Mouse (Mus musculus) liver, embryonic 15.5 days (tissue): ENCODE measurements at regions not wholly inside any gene's neighbourhood (a gene's known extent, or its start where the extent isn't known, plus 50 kb on each side); places are given as distances from the start of the nearest gene placed in this dataset.

Experiments used
- ATAC-seq: fragments of 200-750 bp; cut with Nextera tagmentation; 2 replicates; pipeline ENCODE4 v1.8.0; 2017; ENCODE audit warnings: moderate number of reproducible peaks, mild to moderate bottlenecking, moderate library complexity; ENCODE audit not compliant: insufficient read depth
- H3K27ac ChIP-seq: fragments of 300-500 bp; sonication (generic); replicated peaks from 2 replicates; pipeline ENCODE4 v1.5.1; 2015; ENCODE audit warnings: mild to moderate bottlenecking, inconsistent platforms
- H3K27me3 ChIP-seq: fragments of 300-500 bp; sonication (generic); 2 replicates; pipeline ENCODE4 v1.6.1; 2015; ENCODE audit warnings: mild to moderate bottlenecking, inconsistent platforms
- H3K36me3 ChIP-seq: fragments of 300-500 bp; sonication (generic); replicated peaks from 2 replicates; pipeline ENCODE4 v1.6.1; 2015; ENCODE audit warnings: moderate library complexity, mild to moderate bottlenecking, inconsistent platforms
- H3K4me1 ChIP-seq: fragments of 300-500 bp; sonication (generic); replicated peaks from 2 replicates; pipeline ENCODE4 v1.6.1; 2015; ENCODE audit warnings: inconsistent platforms
- H3K4me2 ChIP-seq: fragments of 300-500 bp; sonication (generic); 2 replicates; pipeline ENCODE4 v1.6.1; 2015; ENCODE audit warnings: moderate library complexity, mild to moderate bottlenecking, inconsistent platforms
- H3K4me3 ChIP-seq: fragments of 300-500 bp; sonication (generic); replicated peaks from 2 replicates; pipeline ENCODE4 v1.5.1; 2015; ENCODE audit warnings: mild to moderate bottlenecking, inconsistent platforms
- H3K9ac ChIP-seq: fragments of 300-500 bp; sonication (generic); 2 replicates; pipeline ENCODE4 v1.6.1; 2015; ENCODE audit warnings: moderate library complexity, mild to moderate bottlenecking, inconsistent platforms
- H3K9me3 ChIP-seq: fragments of 300-500 bp; sonication (generic); replicated peaks from 2 replicates; pipeline ENCODE4 v1.6.1; 2016; ENCODE audit warnings: inconsistent platforms
- WGBS: fragments of 180-500 bp; shearing (Covaris S2); methylation state at CpG from one replicate; pipeline ENCODE4 v1.1.7; 2015; ENCODE audit warnings: mixed read lengths; ENCODE audit not compliant: insufficient replicate concordance; 5-methylcytosine and 5-hydroxymethylcytosine counted together

GRCm38 (mm10) chr6:117625716-117626115 is 215.3 kb upstream of the Zfp637 start:
- H3K4me2 ChIP-seq: no peak overlapping the region
- 51% methylated on average over 5 of the region's 5 CpGs for WGBS
- no peak overlapping the region for H3K27ac ChIP-seq

DNA sequence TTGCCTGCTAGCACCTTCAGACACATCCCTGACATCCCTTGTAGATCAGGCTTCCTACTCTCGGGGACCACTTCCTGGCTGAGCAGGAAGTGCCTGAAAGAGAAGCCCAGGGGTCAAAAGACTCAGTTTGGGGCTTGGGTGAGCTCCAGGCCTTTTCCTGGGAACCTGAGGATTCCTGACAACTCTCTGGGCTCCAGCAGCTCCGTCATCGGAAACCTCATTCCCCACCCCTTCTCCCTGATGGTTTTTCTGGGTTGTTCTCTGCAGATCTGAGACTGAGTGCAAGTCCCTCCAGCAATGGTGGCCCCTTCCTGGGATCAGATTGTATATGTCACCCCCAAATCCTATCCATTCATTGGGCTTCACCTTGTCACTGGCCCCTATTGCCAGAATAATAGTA is 213.5 kb upstream of the Zfp637 start:
- no peaks in the 10 kb centered on the region for H3K4me1 ChIP-seq
- ATAC-seq: no peak
- H3K27me3 ChIP-seq: no peaks in the 10 kb centered on the region
- H3K9ac ChIP-seq: no peak overlapping the region
- no peak overlapping the region for H3K4me2 ChIP-seq
- no peak overlapping the region for H3K27ac ChIP-seq
- H3K9me3 ChIP-seq: no peaks in the 10 kb centered on the region
- WGBS: 51% methylated on average over 3 of the region's 3 CpGs
- no peaks in the 10 kb centered on the region for H3K36me3 ChIP-seq
- H3K4me3 ChIP-seq: no peak overlapping the region

More at GRCm38 (mm10) chr6:117625716-117626115, 215.3 kb upstream of the Zfp637 start:
- ATAC-seq: no peak
- Histone ChIP-seq H3K4me3 (no peak overlapping the region), H3K4me1 (no peaks in the 10 kb centered on the region), H3K36me3 (no peaks in the 10 kb centered on the region), H3K9ac (no peak overlapping the region), H3K27me3 (no peaks in the 10 kb centered on the region), H3K9me3 (no peaks in the 10 kb centered on the region)

GRCm38 (mm10) chr6:117646628-117647027 is 194.4 kb upstream of the Zfp637 start:
- H3K4me2 ChIP-seq: no peak overlapping the region
- H3K9ac ChIP-seq: no peak overlapping the region
- H3K27me3 ChIP-seq: no peaks in the 10 kb centered on the region
- no peaks in the 10 kb centered on the region for H3K36me3 ChIP-seq
- ATAC-seq: no peak
- H3K4me3 ChIP-seq: no peak overlapping the region
- no peaks in the 10 kb centered on the region for H3K4me1 ChIP-seq
- 66% methylated on average over 8 of the region's 8 CpGs for WGBS
- H3K9me3 ChIP-seq: no peaks in the 10 kb centered on the region
- no peak overlapping the region for H3K27ac ChIP-seq

DNA sequence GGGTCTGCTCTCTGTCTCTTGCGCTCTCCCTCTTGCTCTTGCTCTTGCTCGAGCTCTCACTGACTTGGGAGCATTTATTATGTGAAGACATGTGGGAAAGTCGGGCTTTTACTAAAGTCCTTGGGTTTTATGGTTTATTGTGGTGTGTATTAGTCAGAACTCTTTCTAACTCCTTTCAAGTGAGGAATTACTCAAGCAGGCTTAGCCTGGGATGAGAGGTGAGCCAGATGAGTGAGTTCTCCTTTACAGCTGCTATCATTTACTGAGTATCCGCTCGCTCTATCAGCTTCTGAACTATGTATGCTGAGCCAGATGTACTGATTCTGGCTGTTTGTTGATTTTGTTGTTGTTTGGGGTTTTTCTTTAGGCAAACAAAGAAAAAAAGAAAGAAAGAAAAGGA is 190.4 kb upstream of the Zfp637 start:
- H3K27me3 ChIP-seq: no peaks in the 10 kb centered on the region
- no peaks in the 10 kb centered on the region for H3K36me3 ChIP-seq
- no peak overlapping the region for H3K27ac ChIP-seq
- no peak for ATAC-seq
- no peaks in the 10 kb centered on the region for H3K4me1 ChIP-seq
- no peak overlapping the region for H3K9ac ChIP-seq
- H3K4me3 ChIP-seq: no peak overlapping the region
- WGBS: 63% methylated on average over 5 of the region's 5 CpGs
- no peaks in the 10 kb centered on the region for H3K9me3 ChIP-seq
- H3K4me2 ChIP-seq: no peak overlapping the region

GRCm38 (mm10) chr6:117651551-117651950 is 189.4 kb upstream of the Zfp637 start:
- Histone ChIP-seq H3K27ac (no peak overlapping the region), H3K4me1 (no peaks in the 10 kb centered on the region), H3K9ac (no peak overlapping the region), H3K4me2 (no peak overlapping the region), H3K9me3 (no peaks in the 10 kb centered on the region), H3K4me3 (no peak overlapping the region), H3K27me3 (no peaks in the 10 kb centered on the region), H3K36me3 (no peaks in the 10 kb centered on the region)
- WGBS: 74% methylated on average over 4 of the region's 4 CpGs
- no peak for ATAC-seq

GRCm38 (mm10) chr6:117652012-117652411 is 189.0 kb upstream of the Zfp637 start:
- H3K27ac ChIP-seq: no peak overlapping the region

GRCm38 (mm10) chr6:117652917-117653316 is 188.1 kb upstream of the Zfp637 start:
- Histone ChIP-seq H3K4me2 (no peak overlapping the region), H3K9ac (no peak overlapping the region), H3K9me3 (no peaks in the 10 kb centered on the region), H3K4me3 (no peak overlapping the region), H3K36me3 (no peaks in the 10 kb centered on the region), H3K27me3 (no peaks in the 10 kb centered on the region), H3K4me1 (no peaks in the 10 kb centered on the region), H3K27ac (no peak overlapping the region)
- WGBS: 60% methylated on average over 9 of the region's 9 CpGs
- peak; percentile 75 for ATAC-seq

More at GRCm38 (mm10) chr6:117652012-117652411, 189.0 kb upstream of the Zfp637 start:
- ATAC-seq: no peak
- H3K9me3 ChIP-seq: no peaks in the 10 kb centered on the region
- H3K27me3 ChIP-seq: no peaks in the 10 kb centered on the region
- H3K4me1 ChIP-seq: no peaks in the 10 kb centered on the region
- no peak overlapping the region for H3K4me3 ChIP-seq
- WGBS: 22% methylated on average over 3 of the region's 3 CpGs
- no peaks in the 10 kb centered on the region for H3K36me3 ChIP-seq
- H3K4me2 ChIP-seq: no peak overlapping the region
- no peak overlapping the region for H3K9ac ChIP-seq

DNA sequence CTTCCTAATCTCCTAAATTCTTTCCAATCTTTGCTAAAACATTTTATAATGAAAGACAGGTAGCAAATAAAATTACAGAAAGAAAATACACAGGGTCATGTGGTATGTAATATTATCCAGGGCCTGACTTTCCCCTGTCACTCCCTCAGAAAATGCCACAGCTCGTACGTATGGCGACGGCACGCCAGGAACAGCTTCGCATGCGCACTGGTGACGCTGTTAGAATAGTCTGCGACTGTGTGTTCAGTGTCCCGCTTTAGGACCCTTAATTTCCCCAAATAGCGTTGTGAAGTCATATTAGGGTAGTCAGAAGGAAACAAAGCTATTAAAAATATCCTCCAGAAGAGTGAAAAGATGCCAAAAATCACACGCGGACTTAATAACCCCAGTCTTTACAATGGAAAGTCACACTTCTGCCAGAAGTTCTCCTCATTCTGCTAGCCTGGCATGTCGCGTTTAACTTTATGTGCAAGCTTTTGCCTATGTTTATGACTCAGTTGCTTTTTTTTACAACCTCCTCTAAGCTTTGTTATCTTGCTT is 187.0 kb upstream of the Zfp637 start:
- Histone ChIP-seq H3K4me3 (no peak overlapping the region), H3K9me3 (no peaks in the 10 kb centered on the region), H3K4me2 (no peak overlapping the region), H3K27ac (no peak overlapping the region), H3K27me3 (no peaks in the 10 kb centered on the region), H3K36me3 (no peaks in the 10 kb centered on the region), H3K9ac (no peak overlapping the region), H3K4me1 (no peaks in the 10 kb centered on the region)
- ATAC-seq: no peak
- 74% methylated on average over 15 of the region's 15 CpGs for whole genome bisulfite sequencing

DNA sequence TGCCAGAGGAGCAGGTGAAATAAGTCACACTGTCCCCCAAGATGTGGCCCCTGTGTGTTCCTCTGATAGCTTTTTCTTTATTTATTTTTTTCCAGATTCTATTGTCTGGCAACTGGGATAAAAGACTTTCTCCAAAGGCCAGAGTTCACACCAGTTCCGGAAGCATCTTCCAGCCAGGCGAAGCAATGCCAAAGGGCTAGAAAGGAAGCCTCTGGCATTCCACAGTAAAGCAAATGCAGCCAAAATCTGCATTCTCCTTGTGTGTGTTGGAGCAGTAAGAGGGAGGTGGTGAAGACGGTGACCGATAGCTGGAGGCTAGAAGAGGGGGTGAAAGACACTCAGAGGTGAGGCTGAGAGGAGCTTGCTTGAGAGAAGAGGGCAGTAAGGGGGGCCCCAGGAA is 185.0 kb upstream of the Zfp637 start:
- Histone ChIP-seq H3K27me3 (no peaks in the 10 kb centered on the region), H3K4me3 (no peak overlapping the region), H3K4me2 (no peak overlapping the region), H3K9me3 (no peaks in the 10 kb centered on the region), H3K4me1 (no peaks in the 10 kb centered on the region), H3K27ac (no peak overlapping the region), H3K9ac (no peak overlapping the region), H3K36me3 (no peaks in the 10 kb centered on the region)
- WGBS: 68% methylated on average over 4 of the region's 4 CpGs
- no peak for ATAC-seq

- WGBS: 0% methylated on average over 1 of the region's 1 CpGs
- Histone ChIP-seq H3K9me3 (no peaks in the 10 kb centered on the region), H3K36me3 (no peaks in the 10 kb centered on the region)
These were observed 180.4 kb upstream of the Zfp637 start for GRCm38 (mm10) chr6:117660576-117660975.

DNA sequence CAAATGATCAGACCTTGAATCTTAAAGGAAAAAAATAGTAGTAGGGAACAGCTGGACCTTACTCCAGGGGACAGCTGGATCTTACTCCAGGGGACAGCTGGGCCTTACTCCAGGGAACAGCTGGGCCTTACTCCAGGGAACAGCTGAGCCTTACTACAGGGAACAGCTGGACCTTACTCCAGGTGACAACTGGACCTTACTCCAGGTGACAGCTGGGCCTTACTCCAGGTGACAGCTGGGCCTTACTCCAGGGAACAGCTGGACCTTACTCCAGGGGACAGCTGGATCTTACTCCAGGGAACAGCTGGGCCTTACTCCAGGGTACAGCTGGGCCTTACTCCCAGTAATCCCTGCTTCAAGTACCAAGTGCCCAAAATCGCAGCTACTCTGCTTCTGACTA is 178.3 kb upstream of the Zfp637 start:
- no peaks in the 10 kb centered on the region for H3K4me1 ChIP-seq
- H3K4me2 ChIP-seq: no peak overlapping the region
- no peak overlapping the region for H3K9ac ChIP-seq
- ATAC-seq: no peak
- no peaks in the 10 kb centered on the region for H3K9me3 ChIP-seq
- no peak overlapping the region for H3K4me3 ChIP-seq
- H3K36me3 ChIP-seq: no peaks in the 10 kb centered on the region
- H3K27ac ChIP-seq: no peak overlapping the region
- H3K27me3 ChIP-seq: no peaks in the 10 kb centered on the region
- 48% methylated on average over 1 of the region's 1 CpGs for WGBS

More at GRCm38 (mm10) chr6:117660576-117660975, 180.4 kb upstream of the Zfp637 start:
- Histone ChIP-seq H3K27me3 (no peaks in the 10 kb centered on the region), H3K4me2 (no peak overlapping the region), H3K4me1 (no peaks in the 10 kb centered on the region), H3K4me3 (no peak overlapping the region), H3K27ac (no peak overlapping the region), H3K9ac (no peak overlapping the region)
- no peak for ATAC-seq

GRCm38 (mm10) chr6:117670337-117670736 is 170.6 kb upstream of the Zfp637 start:
- Histone ChIP-seq H3K9me3 (no peaks in the 10 kb centered on the region), H3K9ac (no peak overlapping the region), H3K4me3 (no peak overlapping the region), H3K4me2 (no peak overlapping the region), H3K36me3 (no peaks in the 10 kb centered on the region), H3K4me1 (no peaks in the 10 kb centered on the region), H3K27me3 (no peaks in the 10 kb centered on the region), H3K27ac (no peak overlapping the region)
- 46% methylated on average over 3 of the region's 3 CpGs for WGBS
- no peak for ATAC-seq
